Mouse (Mus musculus) adrenal gland, adult 18-20 months (tissue): Measurements from ENCODE around the gene Pgf. TPM values are rescaled to one million over a fixed set of nuclear protein-coding genes. Genes with fewer than 3 reads are reported as not detected.
"Not testable (repeated sequence)": the region's sequence is repeated elsewhere in the genome, so short reads cannot be mapped to it uniquely, and the experiment has no call there.

Experiments used
- DNase-seq, 2 experiments: peaks; one replicate each; pipeline ENCODE4 v3.0.0; 2021 to 2022; ENCODE audit warnings: low spot score in 2 of 2
- total RNA-seq, 2 experiments: library from RNA; stranded (reverse); gene quantifications; 1 replicate in 1 of 2; 2 replicates in 1 of 2; pipeline ENCODE4 v1.2.3; 2021

The Pgf gene
- total RNA-seq, 2 experiments from 2014 or later, result 0.30 to 1.4 TPM

GRCm38 (mm10) chr12:85158801-85159200 lies 18.8 kb downstream of the Pgf start:
- no peak for DNase-seq

GRCm38 (mm10) chr12:85157797-85158460 lies 19.7 kb downstream of the Pgf start:
- no peak for DNase-seq

DNA sequence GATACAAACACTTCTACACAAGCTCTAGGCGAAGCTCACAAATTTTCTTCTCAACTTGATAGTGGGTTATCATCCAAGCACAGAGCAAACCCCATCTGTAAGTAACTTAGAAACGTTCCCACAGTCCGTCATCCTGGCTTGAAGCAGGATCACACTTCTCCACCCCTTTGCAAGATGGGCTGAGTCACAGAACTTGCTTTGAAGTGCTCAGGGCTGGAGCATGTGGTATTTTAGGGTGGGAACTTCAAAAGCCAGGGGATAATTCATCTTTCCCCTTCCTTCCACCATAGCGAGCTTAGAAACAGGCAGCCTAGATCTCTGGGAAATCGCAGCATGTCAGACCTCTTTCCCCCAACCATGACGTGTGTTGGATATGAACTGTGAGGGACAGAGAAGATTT lies 21.3 kb downstream of the Pgf start:
- DNase-seq, result no peak

- no peak for DNase-seq
These were observed 24.6 kb downstream of the Pgf start for GRCm38 (mm10) chr12:85153011-85153410.

DNA sequence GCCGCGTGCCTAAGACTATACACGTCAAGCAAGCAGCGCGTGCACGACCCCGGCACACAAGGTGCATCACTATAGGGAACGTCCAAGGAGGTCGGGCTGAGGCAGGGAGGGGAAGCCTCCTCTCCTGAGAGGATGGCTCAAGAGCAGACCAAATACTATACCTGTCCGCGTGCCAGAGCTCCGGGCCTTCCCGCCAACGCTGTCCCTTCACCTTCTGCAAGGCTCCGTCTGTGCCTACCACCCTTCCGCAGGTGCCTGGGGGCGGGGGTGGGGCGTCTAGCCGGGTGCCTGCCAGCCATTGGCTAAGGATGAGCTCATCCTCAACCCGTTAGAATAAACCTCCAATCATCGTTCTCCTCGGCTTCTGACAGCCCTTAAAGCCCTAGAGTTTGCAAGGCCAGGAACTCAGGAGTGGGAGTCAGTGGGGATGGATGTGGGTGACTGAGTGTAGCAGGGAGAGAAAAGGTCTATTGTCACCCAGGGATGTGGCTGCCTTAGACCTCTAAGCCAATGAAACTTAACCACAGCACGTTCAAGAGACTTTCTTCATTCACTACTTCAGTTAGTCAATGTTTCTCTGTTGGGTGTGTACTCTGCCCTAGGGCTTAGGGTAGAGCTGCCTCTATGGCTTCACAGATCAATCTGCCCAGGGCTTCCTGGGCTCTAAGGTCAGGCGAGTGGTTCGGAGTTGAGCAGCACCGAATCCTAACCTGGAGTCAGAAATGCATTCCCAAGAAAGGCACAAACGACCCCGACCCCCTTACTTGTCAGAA lies 26.4 kb downstream of the Pgf start, which contains the start of gene Rps6kl1:
Rps6kl1 (minus strand) TSS at position 263 of the 773 bp plus-strand sequence.
- DNase-seq, result no peak

GRCm38 (mm10) chr12:85150321-85151001 lies 27.1 kb downstream of the Pgf start:
- DNase-seq, result no peak

DNA sequence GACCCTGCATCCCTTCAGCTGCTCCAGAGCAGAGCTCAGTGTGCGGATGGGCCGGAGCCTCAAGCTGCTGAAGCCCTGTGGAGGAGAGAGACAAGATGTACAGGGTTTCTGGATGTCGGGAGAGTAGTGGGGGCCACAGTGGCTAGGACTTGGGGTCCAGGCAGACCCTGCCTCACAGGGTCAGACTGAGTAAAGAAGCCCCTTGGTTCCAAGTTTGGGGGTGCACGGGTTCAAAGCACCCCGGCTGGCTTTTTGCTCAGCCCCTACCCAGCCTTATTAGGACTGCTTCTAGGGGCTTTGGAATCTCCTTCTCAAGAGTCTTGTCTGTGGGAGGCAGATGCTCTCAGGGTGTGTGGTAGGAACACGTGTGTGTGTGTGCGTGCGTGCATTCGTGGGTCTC lies 30.7 kb downstream of the Pgf start:
- no peak for DNase-seq

GRCm38 (mm10) chr12:85146355-85146754 lies 31.2 kb downstream of the Pgf start:
- DNase-seq, result no peak

DNA sequence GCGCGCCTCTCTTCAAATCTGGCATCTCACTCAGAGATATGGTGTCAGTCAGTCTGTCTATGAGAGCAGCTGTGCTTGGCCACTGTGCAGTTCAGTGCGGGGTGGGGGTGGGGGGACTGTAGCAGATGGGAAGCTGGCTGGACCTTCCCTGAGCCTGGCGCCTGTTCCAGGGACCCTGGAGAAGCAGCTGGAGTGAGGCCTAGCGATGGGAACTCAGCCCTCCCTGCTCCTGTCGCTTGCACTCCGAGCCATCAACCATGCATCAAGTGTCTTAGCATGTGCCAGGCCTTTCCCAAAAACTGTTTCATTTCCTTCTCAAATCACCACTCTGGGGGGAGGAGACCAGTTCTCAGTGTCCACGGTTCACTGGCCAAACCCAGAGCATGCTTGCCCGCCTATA lies 32.0 kb downstream of the Pgf start:
- no peak for DNase-seq

DNA sequence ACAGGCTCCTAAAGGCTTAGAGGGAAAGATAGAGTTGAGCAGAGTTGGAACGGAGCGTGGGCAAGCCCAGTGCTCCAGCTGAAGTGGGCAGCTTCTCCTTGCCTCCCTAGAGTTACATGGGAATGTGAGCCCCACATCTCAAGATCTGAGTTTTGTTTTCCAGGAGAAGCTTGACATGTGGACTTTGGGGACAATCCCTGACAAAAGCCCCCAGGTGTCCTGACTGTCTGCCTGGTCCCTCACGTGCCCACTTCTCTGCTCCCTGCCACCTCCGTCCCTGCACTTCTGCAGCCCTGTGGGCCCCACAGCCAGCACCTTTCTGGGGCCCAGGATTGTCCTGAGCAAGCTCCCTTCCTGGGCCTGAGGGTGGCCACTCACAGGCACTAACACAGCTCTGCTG lies 32.8 kb downstream of the Pgf start:
- no peak for DNase-seq

DNA sequence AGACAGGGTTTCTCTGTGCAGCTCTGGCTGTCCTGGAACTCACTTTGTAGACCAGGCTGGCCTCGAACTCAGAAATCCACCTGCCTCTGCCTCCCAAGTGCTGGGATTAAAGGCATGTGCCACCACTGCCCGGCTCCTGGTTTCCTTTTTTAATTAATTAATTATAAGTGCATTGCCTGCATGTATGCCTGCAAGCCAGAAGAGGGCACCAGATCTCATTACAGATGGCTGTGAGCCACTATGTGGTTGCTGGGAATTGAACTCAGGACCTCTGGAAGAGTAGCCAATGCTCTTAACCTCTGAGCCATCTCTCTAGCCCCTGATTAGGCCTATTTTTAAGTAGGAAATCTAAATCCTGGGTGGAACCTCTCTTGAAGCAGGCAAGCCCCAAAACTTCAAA lies 33.3 kb downstream of the Pgf start:
- not testable (repeated sequence) for DNase-seq

- DNase-seq, result peak; percentile 83
These were observed 34.8 kb downstream of the Pgf start for GRCm38 (mm10) chr12:85142803-85143202.

- no peak for DNase-seq
These were observed 36.5 kb downstream of the Pgf start for GRCm38 (mm10) chr12:85141096-85141495.

DNA sequence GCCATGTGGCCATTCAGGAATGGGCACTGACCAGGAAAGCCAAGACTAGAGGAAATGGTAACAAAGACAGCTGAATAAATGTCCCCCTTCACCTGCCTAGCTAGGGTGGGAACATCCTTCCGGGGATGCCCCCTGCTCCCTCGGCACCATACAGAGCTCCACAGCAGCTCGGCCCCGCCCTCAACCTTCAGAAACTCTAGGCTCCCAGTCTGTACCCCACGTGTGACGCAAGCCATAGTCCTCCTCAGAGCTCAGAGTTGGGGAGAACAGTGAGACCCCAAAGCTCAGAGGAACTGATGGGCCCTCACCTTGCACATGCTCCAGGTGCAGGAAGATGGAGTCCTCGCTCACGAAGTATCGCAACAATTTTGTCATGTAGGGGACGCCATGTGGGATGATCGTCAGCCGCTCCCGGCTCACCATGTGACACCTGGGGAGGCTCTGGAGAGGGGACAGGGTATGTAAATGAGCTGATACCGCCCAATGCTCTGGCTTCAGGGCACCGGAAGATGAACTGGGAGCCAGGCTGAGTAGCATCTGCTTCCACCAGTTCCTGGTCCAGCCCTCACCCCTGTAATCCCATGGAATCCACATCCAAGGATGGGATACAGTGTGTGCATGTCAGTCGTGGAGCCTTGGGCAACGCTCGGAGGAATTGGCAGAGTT lies 37.4 kb downstream of the Pgf start:
- no peak for DNase-seq

GRCm38 (mm10) chr12:85136627-85137026 lies 41.0 kb downstream of the Pgf start:
- DNase-seq, result no peak

DNA sequence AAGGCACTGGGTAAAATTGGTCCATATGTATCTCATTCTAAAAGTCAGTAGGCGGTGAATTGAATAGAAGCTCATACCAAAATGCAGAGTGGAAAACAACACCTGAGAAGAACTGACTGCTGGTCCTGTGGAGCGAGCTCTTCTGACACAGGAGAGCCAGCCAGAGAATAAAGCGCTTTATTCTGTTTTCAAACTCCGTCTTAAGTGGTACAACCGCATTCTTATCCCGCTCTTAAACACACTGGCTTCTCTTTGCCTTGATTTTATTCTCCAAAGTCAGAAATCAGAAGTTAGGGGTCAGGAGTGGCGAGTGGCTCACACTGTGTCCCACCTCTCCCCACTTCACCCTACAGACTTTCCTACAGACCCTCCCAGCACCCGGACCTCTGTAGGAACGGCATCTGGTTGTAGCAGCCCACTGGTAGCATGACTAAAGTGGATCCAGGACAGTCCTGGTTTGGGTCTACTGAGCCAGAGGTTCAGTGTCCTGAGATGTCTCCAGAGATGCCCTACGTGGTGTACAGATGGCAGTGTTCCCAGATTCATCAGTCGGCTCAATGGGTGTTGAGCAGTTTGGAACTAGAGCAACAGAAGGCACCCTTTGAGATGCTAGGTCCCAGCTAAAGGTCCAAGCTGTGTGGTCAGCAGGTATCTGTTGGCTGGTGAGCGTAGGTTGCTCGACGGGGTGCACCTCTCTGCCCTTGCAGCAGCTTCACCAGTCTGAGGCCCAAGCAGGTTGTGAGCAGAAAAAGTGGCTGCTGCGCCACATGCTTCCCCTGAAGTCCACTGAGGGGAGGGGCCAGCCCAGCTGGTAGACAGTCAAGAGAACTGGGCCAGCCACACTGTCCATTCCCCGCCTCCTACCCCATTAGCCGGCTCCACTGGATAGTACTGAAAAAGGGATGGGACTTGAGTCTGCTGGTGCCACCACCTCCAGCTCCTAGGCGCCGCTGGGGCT lies 41.8 kb downstream of the Pgf start:
- DNase-seq, result no peak

GRCm38 (mm10) chr12:85134043-85134794 lies 43.4 kb downstream of the Pgf start:
- no peak for DNase-seq

DNA sequence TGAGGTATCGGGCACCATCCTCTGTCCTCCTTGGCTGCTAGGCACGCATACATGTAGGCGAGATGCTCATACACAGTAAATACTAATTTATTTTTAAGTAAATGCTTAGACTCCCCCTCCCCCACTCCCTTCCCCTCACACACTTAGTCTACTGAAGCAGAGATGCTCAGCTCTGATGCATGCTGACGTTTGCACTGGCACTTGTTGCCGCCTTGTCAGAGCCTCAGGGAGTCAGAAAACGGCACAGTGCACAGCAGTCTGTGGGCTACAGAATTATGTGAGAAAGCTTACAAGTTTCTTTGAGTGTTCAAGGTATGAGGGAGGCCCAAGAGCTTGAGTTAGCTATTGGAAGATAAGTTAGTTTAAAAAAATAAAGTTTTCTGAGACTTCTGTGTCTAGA lies 46.2 kb downstream of the Pgf start:
- DNase-seq, result no peak

GRCm38 (mm10) chr12:85129426-85129978 lies 48.1 kb downstream of the Pgf start:
- DNase-seq, result no peak
